Mouse (Mus musculus): ENCODE measurements around the gene Ly6g5b. TPM values are rescaled to one million over a fixed set of nuclear protein-coding genes. Genes with fewer than 3 reads are reported as not detected.

Gene Ly6g5b
- total RNA-seq, 2 experiments from 2014 or later: 0.52 to 0.62 TPM

DNA sequence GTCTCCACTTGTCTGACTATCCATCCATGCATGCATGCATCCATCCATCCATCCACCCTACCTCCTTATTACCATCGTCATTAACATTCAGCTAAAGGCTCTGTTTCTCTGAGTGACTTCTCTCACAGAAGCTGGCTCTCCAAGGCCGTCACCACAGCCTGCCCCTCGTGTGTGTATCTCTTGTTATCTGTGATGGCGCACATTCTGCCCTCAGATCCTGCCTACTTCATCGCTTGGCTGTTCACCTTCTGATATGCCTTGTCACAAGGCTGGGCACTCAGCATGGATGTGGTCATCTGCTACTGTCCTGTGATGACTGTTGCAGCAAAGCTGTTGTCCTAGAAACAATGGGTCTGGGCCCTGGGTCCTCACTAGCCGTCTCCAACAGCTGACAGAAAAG lies 10.5 kb downstream of the Ly6g5b start:
- no peak for DNase-seq

DNA sequence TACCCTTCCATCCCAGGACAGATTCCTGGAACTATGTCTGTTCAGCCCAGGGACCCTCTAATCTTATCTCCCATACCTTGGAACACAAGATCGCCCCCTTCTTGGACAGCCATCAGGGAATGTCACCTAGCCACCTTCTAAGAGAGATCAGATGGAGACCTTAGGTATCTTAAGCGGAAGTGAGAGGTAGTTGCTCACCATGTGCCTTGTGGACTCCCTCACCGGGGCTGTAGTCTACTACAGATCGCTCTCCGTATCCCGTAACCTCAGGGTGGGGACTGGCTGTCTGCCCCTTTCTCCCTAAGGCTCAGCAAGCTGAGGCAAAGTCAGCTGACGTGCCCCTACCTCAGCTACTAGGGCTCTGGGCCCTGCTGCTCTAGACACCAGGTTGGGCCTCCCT lies 11.1 kb downstream of the Ly6g5b start:
- DNase-seq: no peak

DNA sequence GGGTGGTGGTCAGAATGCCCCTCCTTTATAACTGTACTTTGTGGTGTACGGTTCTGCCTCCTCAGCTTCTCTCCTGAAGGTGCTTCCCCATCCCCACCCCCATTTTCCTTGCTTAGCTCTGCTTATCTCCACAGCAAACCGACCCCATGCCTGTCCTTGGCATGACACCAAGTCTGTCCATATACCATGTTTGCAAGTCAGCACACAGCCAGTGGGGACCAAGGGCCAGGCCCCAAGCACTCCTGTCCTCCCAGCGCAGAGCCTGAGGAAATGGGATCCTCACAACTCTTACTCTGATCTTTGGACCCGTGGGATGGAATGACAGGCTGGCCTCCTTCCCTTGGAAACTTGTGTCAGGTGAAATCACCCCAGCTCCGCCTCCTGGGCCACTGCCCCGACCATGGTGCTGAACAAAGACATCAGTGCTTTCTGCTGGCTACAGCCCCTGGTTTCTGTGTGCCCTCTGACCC lies 12.0 kb downstream of the Ly6g5b start:
- no peak for DNase-seq

DNA sequence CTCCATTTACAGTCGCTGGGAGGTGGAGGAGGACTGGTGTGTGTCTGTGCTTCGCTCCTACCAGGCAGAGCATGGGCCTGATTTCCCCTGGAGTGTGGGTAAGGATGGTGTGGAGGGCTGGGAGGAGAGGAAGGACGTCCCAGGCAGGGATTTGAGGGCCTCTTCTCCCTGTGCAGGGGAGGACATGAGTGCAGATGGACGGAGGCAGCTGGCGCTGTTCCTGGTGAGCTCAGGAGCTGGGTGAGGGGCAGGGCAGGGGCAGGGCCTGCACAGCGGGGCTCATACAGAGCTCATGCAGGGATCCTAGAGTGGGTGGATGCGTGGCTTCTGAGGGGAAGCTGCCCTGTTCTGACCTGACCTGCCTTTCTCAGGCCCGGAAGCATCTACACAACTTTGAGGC lies 12.9 kb downstream of the Ly6g5b start:
- DNase-seq: no peak

DNA sequence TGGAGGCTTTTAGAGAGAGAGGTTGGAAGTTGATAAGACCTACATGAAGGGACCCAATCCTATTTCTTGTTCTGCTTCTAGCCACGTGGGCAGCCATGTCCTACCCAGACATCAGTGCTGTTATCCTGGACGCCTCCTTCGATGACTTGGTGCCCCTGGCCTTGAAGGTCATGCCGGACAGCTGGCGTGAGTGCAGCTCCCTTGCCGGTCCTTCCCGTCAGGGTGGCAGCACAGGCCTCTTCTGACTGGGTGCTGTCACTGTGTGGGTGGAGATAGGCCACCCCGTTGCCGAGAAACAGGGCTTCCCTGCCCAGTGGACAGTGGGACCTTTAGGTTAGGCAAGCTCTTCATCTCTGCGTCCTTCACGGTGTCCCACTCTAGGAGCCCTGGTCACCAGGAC lies 14.1 kb downstream of the Ly6g5b start:
- no peak for DNase-seq

DNA sequence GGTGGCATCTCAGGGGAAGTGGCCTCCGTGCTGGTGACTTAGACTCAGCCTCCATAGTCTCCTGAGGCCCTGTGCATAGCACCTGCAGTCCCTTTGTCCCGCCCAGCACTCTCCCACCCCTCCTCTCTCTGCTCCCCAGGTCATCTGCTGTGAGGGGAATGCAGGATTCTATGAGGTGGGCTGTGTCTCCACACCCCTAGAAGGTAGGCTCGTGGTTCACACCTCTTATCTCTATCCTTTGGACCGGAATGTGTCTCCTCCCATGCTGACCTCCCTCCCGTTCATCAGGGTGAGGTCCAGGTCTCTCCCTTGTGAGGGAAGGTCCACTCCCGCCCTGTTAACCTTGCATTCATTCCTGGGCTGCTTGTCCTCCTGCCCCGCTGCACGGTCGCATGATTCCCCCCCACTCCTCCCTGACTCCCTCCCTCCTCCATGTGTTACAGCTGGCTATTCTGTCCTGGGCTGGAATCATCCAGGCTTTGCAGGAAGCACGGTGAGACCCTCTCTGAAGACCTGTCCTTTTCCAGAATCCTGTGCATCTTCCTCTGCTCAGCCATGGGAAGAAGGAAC lies 14.9 kb downstream of the Ly6g5b start:
- no peak for DNase-seq

DNA sequence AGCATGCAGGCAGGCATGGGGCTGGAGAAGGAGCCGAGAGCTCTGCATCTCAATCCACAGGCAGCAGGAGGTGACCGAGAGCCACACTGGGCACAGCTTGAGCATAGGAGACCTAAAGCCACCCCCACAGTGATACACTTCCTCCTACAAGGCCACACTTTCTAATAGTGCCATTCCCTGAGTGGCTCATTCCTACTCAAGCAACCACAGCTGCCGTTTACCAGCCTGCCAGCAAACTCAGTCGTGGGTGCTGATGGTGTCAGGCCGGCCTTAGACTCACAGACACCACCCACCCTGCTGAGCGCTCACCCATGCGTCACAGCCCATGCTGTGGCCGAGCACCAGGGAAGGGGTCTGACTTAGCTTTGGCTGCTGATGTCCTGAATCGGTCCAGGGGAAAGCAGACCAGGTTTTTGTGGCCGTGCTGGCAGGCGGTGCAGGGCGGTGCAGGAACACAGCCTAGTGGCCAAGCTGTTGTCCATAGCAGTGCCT lies 18.0 kb downstream of the Ly6g5b start:
- DNase-seq: peak; percentile 58

DNA sequence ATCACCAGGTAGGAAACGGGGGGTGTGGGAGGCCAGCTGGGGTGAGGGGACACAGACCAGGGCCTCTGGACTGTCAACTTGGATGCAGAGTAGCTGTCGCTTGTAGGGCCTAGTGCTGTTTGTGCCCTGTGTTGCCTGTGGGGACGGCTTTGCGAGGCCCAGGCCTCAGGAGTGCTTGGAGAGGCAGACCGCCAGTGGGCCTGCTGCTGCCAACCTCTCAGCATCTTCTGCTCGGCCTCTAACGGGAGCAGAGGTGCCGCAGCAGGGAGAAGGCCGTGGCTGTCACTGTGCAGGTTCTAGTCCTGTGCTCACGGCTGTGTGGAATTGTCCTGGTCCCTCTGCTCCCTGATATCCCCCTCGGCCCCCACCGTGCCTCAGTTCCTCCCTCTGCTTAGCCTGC lies 18.6 kb downstream of the Ly6g5b start:
- DNase-seq: no peak

DNA sequence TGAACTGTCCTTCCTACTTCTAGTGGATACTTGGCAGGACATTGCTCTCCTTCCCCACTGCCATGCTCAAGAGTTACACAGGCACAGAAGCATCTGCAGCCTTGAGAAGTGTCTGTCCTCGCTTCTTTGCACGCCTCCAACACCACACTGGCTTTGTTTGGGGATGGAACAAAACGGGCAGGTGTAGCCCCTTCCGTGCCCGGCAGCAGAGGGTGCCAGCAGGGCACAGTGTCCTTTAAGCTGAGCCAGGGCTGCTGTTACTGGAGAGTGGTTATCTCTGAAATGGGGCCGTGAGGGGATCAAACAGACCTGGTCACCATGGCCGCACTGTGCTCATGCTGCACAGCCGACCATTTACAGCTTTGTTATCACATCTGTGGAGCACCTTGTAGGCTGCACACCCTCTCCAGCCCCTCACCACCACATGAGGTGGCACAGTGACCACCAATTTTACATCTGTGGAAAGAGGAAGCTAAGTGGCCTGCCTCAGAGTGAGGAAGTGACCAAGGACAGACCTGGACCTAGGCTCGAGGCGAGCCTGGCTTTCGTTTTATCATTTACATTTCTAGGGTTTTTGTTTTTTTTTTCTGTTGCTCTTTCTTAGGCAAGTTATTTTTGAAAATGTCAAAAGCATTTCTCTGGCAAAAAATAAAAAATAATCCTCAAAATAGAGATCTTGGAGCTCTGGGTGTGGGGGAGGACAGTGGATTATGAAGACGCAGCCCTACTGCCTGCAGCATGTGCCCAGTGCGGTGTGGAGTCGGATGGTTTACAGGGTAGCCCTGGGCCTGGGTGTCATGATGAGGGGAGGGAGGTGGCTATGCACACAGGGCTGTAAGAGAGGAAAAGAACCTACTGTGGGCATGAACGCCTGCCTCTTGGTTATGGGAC lies 20.5 kb downstream of the Ly6g5b start:
- DNase-seq: no peak

DNA sequence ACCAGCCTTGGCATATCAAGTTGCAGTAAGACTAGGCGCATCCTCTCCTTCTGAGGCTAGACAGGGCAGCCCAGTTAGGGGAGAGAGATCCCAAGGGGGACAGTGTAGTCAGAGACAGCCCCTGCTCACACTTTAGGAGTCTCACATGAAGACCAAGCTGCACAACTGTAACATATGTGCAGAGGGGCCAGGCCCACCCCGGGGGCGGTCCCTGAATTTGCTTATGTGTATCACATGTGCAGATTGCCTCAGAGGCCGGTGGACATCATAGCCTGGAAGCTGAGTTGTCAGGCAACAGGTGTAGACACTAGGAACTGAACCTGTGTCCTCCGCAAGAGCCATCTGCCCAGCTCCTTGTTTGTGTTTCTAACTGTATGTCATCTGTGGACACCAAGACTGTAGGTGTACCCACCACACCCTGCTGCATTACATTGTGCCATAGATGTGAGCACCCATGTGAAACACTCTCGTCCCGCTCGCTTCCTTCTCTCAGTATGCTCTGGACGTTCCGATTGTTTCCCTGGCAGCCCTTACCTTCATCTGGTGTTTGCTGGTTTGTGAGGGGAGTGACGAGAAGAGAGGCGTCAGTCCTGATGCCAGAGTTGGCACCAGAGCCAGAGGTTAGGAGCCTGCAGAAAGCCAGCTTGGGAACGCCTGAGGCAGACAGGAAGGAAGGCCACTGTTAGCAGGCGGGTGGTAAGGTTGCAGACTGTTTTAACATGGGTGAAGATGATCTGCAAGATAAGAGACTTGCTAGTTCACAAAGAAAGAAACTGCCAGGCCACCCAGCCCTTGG lies 22.6 kb downstream of the Ly6g5b start:
- no peak for DNase-seq

DNA sequence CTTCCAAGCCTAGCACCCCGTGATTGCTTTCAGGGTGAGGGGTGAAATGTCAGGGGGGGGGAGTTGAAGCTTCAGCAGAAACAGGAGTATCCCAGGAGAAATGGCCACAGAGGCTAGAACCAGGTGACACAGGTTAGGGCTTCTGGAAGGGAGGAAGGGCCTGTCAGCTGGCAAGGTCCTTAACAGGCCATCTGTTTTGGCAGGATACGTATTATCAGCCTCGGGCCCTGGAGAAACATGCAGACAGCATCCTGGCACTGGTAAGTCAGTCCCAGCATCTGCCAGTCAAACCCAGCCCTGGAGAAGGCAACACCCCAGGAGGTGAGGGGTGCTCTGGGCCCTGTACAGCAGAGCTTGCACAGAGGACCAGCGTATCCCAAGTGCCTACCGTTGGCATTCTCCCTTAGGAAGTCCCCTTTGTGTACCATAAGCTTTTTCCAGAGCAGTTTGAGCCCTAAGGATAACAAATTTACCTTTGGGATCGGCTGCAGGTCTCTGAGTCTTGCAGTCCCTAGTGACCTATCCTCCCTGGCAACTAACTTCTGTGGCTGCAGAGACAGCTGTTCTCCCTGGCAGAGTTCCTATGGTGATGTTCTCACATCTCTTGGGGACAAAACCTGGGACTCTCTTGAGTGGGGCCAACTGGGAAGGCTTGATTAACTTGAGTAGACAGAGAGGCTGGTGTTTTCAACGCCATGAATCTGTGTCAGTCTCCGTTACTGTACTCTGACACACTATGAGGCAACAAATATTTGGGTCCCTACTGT lies 24.9 kb downstream of the Ly6g5b start:
- DNase-seq: no peak

DNA sequence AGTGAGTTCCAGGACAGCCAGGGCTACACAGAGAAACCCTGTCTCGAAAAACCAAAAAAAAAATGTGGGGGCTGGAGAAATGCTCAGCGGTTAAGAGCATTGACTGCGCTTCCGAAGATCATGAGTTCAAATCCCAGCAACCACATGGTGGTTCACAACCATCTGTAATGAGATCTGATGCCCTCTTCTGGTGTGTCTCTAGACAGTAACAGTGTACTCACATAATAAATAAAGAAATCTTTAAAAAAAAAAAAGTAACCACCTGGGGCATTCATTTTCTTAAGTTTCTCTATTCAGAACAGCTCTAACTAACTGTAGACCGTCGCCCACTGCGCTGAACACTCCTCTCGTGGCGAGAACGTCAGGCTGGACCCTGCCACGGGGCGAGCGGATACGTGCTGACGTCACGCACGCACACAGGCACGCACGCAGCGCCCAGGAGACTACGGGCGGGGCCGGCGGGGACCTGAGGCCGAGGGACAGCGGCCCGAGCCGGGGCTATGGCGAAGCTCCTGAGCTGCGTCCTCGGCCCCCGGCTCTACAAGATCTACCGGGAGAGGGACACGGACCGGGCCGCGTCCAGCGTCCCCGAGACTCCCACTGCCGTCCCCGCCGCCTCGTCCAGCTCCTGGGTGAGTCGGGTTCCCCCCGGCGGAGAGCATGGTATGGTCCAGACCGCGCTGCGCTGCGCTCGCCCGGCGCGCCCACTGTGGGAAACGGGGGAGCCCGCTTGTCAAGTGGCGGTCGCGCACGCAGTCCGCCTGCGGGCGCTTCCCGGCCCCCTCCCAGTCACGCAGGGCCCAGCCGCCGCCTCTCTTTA lies 26.2 kb downstream of the Ly6g5b start, which contains the start of gene Abhd16a:
Gene Abhd16a, plus strand, starts transcription at position 439 of the 820 bp plus-strand sequence.
- DNase-seq: peak; percentile 95

DNA sequence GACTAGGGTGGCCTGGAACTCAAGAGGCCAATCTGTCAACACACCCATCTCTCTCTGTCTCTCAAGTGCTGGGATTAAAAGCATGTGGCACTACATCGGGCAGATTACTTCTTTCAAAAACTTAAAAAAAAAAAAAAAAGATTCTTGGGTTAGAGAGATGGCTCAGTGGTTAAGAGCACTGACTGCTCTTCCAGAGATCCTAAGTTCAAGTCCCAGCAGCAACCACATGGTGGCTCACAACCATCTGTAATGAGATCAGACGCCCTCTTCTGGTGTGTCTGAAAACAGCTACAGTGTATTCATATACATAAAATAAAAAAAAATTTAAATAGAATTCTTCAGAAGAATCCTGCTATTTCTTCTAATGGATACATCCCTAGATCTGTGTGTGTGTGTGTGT lies 27.1 kb downstream of the Ly6g5b start:
- DNase-seq: no peak

DNA sequence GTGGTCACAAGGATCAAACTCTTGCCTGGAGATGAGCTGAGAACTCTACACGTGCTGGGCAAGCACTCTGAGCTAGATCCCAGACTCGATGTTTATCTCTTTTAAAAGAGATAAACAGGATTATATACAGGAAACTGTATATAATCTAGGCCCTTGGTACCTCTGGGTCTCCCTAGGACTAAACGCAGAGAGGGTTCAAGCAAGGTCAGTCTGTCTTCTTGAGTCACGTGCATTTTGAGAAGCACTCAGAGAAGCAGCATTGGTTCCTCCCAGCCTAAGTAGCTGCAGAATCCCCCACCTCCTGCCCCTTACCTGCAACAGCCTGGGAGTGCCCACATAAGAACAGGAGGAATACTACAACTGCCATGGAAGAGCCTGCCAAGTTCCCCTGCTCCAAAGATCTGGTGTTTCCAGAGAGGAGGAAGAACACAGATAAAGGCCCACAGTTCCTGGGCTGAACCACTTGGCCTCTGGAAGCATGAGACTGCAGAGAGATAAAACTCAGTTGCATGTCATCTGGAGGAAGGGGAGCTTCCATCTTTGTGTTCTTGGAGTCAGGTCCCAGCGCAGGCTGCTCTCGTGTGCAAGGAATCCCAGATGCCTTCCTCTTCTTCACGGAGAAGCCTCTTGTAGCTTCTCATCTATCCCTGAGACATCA lies 29.9 kb downstream of the Ly6g5b start, which contains the start of gene Ly6g6f:
Gene Ly6g6f, minus strand, starts transcription at position 403 of the 658 bp plus-strand sequence.
- no peak for DNase-seq

DNA sequence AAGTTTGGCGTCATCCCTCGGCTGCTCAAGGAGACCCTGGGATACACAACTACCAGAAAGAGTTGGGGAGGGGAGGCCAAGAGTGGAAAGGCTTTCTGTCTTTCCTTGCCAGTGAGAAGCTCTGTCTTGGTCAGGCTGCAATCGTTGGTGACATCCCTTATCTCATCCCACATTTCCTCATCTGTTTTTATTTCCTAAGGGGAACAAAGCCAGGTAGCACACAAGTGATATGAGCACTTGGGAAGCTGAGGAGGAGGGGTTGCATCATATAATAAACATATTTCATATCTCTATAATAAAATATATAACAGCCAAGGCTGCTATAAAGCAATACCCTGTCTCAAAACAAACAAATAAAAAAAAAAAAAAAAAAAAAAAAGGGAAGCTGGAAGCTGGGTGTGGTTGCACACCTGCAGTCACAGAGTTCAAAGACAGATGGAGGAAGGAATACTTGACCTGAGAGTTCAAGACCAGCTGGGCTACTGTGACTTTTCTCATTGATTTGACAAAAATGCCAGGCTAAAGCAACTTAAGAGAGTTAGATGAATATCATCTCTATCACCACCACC lies 31.2 kb downstream of the Ly6g5b start:
- no peak for DNase-seq

DNA sequence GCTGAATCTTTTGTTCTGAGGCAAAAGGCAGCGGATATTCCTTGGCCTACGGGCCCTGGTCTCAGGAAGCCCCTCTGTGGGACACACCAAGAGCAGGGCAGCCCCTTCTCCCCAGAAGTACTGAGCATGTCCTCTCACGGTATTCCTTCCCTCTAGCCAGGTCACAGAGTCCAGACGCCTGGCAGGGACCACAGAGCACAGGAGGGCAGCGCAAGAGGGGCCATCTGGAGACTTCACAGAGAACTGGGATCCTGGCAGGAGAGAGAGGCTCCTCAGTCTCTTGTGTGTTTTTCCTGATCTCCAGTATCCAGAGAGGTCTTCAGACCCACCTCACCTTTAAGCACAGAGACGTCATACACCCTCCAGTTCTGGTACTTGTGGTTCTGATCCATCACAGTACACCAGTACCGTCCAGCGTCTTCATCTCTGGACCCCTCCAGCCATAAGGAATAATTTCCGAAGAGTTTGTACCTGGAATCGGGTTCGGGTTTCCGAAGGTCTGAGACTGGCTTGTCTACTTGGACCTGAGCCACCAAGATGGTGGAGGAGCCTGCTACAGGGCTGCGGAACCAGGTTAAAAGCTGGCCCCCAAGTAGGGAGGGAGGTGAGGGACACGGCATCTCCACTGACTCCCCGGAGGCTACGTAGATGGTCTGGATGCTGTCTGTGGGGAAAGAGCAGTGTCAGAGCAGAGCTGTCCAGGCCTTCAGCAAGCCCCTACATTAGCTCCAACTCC lies 32.2 kb downstream of the Ly6g5b start:
- no peak for DNase-seq

DNA sequence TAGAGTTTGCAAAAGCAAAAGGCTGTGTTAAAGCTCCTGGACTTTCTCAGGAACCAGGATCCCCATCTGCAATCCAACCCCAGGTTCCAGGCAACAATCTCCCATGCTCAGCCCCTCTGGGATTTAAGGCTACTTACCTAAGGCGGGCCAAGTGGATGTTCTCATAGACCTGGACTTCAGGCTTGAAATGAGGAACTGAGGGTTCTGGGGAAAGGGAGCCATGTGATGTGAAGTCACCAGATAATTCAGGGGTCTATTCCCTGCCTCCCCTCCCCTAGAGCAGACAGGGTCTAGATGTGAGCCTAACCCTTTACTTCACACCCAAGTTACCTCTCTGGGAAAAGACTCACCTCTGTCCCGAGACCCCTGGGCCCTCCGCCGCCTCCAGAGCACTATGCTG lies 34.5 kb downstream of the Ly6g5b start:
- DNase-seq: no peak

DNA sequence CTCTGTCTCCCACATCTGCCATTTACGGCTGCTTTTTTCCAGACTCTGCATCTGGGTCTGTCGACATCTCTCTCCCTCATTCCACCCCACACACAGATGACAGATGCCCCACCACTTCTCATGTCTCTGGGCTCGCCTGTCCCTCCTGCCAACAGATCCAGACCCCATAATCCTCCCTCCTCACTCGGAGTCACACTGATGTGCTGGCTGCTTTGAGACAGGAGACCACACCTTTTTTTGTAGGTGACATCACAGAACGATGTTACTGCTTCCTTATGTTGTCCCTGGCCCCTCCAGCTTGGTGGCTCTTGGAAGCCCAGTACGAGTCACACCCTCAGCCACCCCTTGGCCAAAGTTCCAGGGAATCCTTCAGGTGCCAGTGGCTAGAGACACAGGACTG lies 35.0 kb downstream of the Ly6g5b start:
- no peak for DNase-seq

DNA sequence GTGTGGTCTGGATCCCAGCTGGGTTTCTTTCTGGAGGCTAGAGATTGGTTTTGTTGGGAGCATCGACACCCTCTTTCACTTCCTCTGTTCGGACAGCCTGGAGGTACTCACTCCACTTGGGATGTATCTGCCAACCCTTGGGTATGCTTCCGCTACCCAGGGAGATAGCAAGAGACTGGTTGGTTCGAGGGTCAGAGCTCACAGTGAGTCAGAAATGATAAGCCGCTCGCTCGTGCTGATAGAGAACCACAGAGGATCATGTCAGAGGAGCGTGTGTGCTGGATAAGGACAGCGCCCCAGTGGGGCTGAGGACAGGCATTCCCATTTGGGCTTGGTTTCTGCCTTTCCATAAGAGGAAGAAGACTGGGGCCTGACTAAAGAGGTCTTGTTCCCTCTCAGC lies 35.5 kb downstream of the Ly6g5b start:
- DNase-seq: no peak

Data from heart, postnatal 4 days (tissue).